Mouse (Mus musculus) 3T3-L1 (cell line): ENCODE measurements around the gene Emp2.

ENCODE experiments used
- DNase-seq: peaks from one replicate; pipeline ENCODE4 v3.0.0-alpha.2; 2015; ENCODE audit warnings: low read depth, low spot score

The Emp2 gene

GRCm38 (mm10) chr16:10313646-10314088, at the start of gene Emp2:
Gene Emp2, minus strand, starts transcription at chr16:10313968.
- peak; percentile 45 for DNase-seq

GRCm38 (mm10) chr16:10363061-10363460, 49.3 kb upstream of the Emp2 start:
- no peak for DNase-seq

DNA sequence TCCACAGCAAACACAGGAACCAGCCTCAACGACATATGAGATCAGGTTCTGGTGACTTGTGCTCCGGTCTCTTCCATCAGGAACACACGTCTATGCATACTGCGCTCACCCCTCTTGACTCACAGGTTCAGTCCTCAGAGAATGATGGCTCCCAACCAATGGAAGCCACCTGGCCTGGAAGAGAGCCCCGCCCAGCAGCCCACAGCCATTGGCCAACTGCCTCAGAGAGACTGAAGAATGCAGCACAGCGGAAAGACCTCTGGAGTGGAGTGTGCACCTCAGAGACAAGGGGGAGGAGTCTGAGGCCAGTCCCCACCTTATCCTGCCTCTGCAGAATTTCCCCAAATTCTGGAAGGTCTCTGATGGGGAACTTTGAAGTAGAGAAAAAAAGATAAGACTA, 45.5 kb upstream of the Emp2 start:
- no peak for DNase-seq

GRCm38 (mm10) chr16:10358010-10358934, 44.5 kb upstream of the Emp2 start:
- DNase-seq: no peak

DNA sequence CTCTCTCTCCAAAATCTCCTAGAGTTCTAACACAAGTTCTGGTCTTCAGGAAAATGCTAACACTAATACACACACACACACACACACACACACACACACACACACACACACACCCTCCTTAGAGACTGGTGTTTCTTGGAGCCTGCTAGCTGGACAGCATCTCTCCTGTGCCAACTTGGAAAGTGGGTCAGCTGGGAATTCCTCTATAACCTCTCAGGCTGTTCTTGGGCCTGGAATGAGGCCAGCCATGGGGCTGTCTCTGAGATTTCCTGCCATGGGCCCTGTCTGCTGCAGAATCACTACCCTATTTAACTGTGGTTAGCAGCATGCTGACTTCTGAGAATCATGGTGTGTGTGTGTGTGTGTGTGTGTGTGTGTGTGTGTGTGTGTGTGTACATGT, 41.2 kb upstream of the Emp2 start:
- DNase-seq: peak; percentile 70

- no peak for DNase-seq
Measured at GRCm38 (mm10) chr16:10351050-10351636, 37.4 kb upstream of the Emp2 start.

- no peak for DNase-seq
Measured at GRCm38 (mm10) chr16:10349876-10350275, 36.1 kb upstream of the Emp2 start.

GRCm38 (mm10) chr16:10349436-10349835, 35.7 kb upstream of the Emp2 start:
- peak; percentile 20 for DNase-seq

DNA sequence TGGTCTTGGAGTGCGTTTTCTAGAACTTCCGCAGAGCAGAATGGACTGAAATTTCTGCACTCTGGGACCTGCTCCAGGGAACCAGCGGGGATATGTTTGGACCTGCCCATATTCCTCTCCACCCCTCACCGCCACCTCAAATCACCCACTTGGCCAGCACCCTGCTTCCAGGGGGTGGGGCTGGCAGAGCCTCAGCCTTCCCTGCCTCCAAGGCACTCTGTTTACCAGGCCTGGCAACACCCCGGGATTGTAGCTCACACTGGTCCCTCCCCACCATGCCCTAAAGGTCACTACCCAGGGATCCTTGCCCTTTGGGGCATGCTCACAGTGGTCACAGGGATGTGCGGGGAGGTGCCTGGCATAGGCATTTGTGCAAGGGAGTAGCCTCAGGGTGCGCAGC, 33.8 kb upstream of the Emp2 start:
- no peak for DNase-seq

- DNase-seq: no peak
Measured at GRCm38 (mm10) chr16:10341110-10341509, 27.3 kb upstream of the Emp2 start.

- no peak for DNase-seq
Measured at GRCm38 (mm10) chr16:10339930-10340329, 26.2 kb upstream of the Emp2 start.

DNA sequence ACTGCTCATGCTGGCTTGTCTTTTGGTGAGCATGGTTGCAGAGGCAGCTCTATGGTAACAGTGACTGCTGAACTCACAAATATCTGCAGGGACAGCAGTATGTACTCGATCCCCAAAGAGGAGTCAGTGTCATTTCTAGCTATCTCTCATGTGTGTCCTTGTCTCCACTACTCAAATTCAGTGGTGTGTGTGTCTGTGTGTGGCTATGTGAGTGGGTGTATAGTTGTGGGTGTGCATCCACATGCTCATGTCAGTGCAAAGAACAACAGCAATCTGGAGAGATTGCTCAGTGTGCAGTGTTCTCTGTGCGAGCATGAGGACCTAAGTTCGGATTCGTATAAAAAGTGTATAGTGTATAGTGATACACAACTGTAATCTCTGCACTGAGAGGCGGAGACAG, 24.8 kb upstream of the Emp2 start:
- DNase-seq: no peak

- no peak for DNase-seq
Measured at GRCm38 (mm10) chr16:10337422-10338197, 23.8 kb upstream of the Emp2 start.

DNA sequence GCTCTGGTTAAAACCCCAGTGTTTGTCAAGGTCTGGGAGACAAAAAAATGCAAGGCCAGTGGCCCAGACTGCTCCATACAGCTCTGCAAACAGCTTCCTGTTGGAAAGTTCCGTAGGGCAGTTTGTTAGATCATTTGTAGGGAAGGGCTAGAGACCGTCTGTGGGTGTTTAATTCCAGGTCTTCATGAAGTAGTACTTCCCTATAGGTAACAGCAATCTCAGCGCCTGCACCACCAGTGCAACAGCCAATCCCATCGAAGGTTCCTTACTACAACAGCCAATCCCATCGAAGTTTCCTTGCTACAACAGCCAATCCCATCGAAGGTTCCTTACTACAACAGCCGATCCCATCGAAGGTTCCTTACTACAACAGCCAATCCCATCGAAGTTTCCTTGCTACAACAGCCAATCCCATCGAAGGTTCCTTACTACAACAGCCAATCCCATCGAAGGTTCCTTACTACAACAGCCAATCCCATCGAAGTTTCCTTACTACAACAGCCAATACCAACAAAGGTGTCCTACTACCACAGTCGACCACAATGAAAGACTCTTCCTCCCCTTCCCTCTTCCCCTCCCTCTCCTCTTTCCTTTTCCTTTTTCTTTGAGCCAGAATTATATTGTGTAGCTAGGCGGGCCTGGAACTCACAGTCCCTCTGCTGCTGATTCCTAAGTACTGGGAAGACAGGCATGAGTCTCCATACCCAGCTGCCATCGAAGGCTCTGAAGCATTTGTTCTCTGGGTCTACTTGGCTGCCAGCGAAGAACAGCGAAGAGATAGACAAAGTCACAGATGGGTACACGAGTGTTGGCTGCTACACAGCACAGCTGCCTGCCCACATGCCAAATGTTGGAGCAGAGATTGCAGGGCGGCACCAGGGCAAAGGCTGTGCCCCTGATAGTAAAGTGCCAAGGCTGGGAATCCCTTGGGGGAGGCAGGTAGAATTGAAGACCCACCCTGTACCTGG, 23.0 kb upstream of the Emp2 start:
- DNase-seq: no peak

DNA sequence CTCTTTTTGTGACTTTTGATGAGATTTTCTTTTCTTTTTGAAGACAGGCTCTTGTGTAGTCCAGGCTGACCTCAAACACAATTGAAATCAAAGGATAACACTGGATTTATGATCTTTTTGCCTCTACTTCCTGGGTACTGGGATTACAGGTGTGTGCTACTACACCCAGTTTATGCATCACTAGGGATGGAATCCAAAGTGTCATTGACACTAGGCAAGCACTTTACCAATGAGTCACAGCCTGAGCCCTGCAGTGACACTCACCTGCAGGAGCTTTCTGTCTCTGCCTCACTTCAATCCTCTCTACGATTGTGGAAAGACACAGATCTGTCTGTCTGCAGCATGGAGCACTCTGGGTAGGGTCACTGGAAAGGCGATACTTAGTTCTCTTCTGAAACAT, 22.2 kb upstream of the Emp2 start:
- no peak for DNase-seq

- DNase-seq: no peak
Measured at GRCm38 (mm10) chr16:10332732-10333131, 19.0 kb upstream of the Emp2 start.

DNA sequence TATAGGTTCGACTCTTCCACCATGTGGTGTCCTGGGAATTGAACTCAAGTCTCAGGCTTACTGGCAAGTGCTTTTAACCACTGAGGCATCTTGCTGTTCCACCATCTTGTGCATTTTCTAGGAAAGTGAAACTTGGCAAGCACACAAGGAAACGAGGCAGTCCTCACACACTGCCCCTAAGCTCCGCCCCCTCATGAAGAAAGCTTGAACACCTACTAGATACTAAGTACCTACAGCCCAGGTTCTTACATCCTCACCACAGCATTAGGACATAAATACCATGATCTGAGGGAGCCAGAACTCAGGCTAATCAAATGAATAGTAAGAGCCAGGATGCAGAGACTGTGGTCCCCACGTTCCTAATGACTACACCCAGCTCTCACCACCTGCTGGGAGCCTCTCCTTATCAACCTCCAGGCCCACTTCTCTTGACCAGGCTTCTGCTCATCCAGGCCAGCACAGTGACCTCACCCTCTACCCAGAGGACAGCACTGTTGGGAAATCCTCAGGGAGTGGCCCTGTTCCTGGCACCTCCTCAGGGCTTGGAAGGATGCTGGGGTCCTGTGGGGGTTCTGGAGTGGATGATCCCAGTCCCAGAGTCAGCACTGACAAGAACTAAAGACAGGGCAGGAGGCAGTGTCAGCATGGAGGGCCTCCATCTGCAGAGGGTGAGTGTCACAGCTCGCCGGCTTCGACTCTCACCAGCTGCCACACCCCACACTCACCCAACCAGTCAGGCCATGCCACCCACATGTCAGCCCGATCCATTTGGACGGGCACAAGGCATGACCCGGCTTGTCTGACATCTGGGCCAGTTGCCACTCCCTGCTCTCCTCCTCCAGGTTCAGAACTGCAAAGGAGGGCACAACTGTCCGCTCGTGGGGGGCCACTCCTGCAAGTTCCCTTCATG, 17.1 kb upstream of the Emp2 start:
- peak; percentile 61 for DNase-seq

DNA sequence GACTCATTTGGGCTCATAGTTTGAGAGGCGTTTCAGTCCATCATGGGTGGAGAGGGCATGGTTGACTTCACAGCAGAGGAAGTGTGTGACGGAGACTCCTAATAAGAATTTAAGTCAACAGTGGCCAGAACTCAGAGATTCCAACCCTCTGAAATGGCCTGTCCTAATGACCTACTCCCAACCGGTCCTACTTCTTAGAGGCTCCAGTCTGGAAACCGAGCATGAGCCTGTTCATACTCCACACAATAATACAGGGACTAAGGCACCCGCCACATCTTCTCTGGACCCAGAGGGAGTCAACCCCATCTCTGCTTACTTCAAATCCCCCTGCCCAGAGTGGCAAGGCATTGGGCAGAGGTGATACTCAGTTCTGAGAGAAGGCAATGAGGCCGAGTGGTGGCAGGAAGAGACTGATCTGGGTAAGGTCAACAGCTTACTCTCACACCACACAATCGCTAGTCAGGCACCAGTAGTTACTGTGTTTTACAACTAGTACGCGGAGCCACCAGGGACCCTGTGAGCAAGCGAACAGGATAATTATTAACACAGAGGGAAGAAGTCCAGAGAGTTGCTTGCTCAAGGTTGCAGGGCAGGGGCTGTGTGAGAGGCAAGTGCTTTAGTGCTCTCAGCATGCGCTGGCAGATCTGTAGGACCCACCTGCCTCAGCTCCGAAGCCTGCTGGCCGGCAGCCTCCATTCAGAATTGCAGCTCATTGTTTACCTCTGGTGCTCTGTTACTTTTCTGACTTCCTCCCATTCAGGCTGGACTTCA, 14.0 kb upstream of the Emp2 start:
- DNase-seq: no peak

- DNase-seq: no peak
Measured at GRCm38 (mm10) chr16:10319914-10320569, 6.3 kb upstream of the Emp2 start.
